Mouse (Mus musculus): ENCODE measurements around the gene Wipf1. TPM values are rescaled to one million over a fixed set of nuclear protein-coding genes. Genes with fewer than 3 reads are reported as not detected.

Wipf1 gene
- total and polyA plus RNA-seq, 2 experiments from 2014 or later = 1.7 to 2.9 TPM

GRCm38 (mm10) chr2:73528516-73529355 is 798 bp downstream of the Wipf1 start:
- H3K36me3 ChIP-seq (replicated peaks; ENCODE audit: control insufficient read depth, insufficient read depth, low read length) = no peaks in the 10 kb centered on the region
- H3K4me1 ChIP-seq (ENCODE audit: control insufficient read depth, insufficient read depth) = peaks cover 8% of the 10 kb centered on the region; the same call in 1 of the 2 replicates
- ATAC-seq (ENCODE audit: insufficient read depth, low read depth) (peak; percentile 13; the same call in 1 of the 2 replicates), DNase-seq (ENCODE audit: low spot score) (no peak)
- H3K27me3 ChIP-seq (ENCODE audit: control insufficient read depth, insufficient read depth, low read length) = no peaks in the 10 kb centered on the region
- 4% methylated on average over 52 of the region's 59 CpGs for WGBS
- TF ChIP-seq EP300 (IDR thresholded peaks at IDR 0.05; ENCODE audit: low read depth) (no peak), CTCF (IDR thresholded peaks at IDR 0.05; ENCODE audit: low read depth) (no peak)
- peak overlapping the region; percentile 81 for H3K9ac ChIP-seq (replicated peaks; ENCODE audit: low read depth, low read length)
- H3K4me2 ChIP-seq (ENCODE audit: low read depth, low read length) = peak overlapping the region; percentile 94
- peak overlapping the region; percentile 87 for H3K27ac ChIP-seq (ENCODE audit: low read depth)
- H3K9me3 ChIP-seq (replicated peaks; ENCODE audit: control insufficient read depth, low read length) = no peaks in the 10 kb centered on the region
- H3K4me3 ChIP-seq (ENCODE audit: low read depth, low read length) = peak overlapping the region; percentile 89

GRCm38 (mm10) chr2:73527956-73528355 is 1.6 kb downstream of the Wipf1 start:
- peaks cover 13% of the 10 kb centered on the region for H3K4me1 ChIP-seq (ENCODE audit: control insufficient read depth, insufficient read depth)
- no peak overlapping the region for H3K9ac ChIP-seq (replicated peaks; ENCODE audit: low read depth, low read length)
- DNase-seq (ENCODE audit: low spot score) = no peak
- peak overlapping the region; percentile 94 for H3K4me2 ChIP-seq (ENCODE audit: low read depth, low read length)
- no peak overlapping the region for H3K27ac ChIP-seq (ENCODE audit: low read depth)
- no peaks in the 10 kb centered on the region for H3K36me3 ChIP-seq (replicated peaks; ENCODE audit: control insufficient read depth, insufficient read depth, low read length)
- TF ChIP-seq CTCF (IDR thresholded peaks at IDR 0.05; ENCODE audit: low read depth) = no peak
- TF ChIP-seq EP300 (IDR thresholded peaks at IDR 0.05; ENCODE audit: low read depth) = no peak
- ATAC-seq (ENCODE audit: insufficient read depth, low read depth) = no peak
- H3K9me3 ChIP-seq (replicated peaks; ENCODE audit: control insufficient read depth, low read length) = no peaks in the 10 kb centered on the region
- H3K4me3 ChIP-seq (ENCODE audit: low read depth, low read length) = peak overlapping the region; percentile 89
- H3K27me3 ChIP-seq (ENCODE audit: control insufficient read depth, insufficient read depth, low read length) = no peaks in the 10 kb centered on the region
- 74% methylated on average over 11 of the region's 11 CpGs for WGBS

- H3K9ac ChIP-seq (replicated peaks; ENCODE audit: low read depth, low read length) = no peak overlapping the region
- H3K4me3 ChIP-seq (ENCODE audit: low read depth, low read length) = no peak overlapping the region
- H3K4me2 ChIP-seq (ENCODE audit: low read depth, low read length) = peak overlapping the region; percentile 17
- peaks cover 15% of the 10 kb centered on the region for H3K4me1 ChIP-seq (ENCODE audit: control insufficient read depth, insufficient read depth)
- TF ChIP-seq CTCF (IDR thresholded peaks at IDR 0.05; ENCODE audit: low read depth) (no peak), EP300 (IDR thresholded peaks at IDR 0.05; ENCODE audit: low read depth) (no peak)
- ATAC-seq (ENCODE audit: insufficient read depth, low read depth) = no peak; the same call in 1 of the 2 replicates
- whole genome bisulfite sequencing = 62% methylated on average over 9 of the region's 9 CpGs
- no peaks in the 10 kb centered on the region for H3K36me3 ChIP-seq (replicated peaks; ENCODE audit: control insufficient read depth, insufficient read depth, low read length)
- no peaks in the 10 kb centered on the region for H3K9me3 ChIP-seq (replicated peaks; ENCODE audit: control insufficient read depth, low read length)
- DNase-seq (ENCODE audit: low spot score) = no peak
- peak overlapping the region; percentile 52 for H3K27ac ChIP-seq (ENCODE audit: low read depth)
- no peaks in the 10 kb centered on the region for H3K27me3 ChIP-seq (ENCODE audit: control insufficient read depth, insufficient read depth, low read length)
Measured at GRCm38 (mm10) chr2:73526691-73527090, 2.8 kb downstream of the Wipf1 start.

GRCm38 (mm10) chr2:73522891-73523290 is 6.6 kb downstream of the Wipf1 start:
- Histone ChIP-seq H3K4me3 (ENCODE audit: low read depth, low read length) (no peak overlapping the region), H3K4me2 (ENCODE audit: low read depth, low read length) (no peak overlapping the region), H3K27me3 (ENCODE audit: control insufficient read depth, insufficient read depth, low read length) (no peaks in the 10 kb centered on the region), H3K4me1 (ENCODE audit: control insufficient read depth, insufficient read depth) (peaks cover 7% of the 10 kb centered on the region; the same call in 1 of the 2 replicates), H3K27ac (ENCODE audit: low read depth) (peak overlapping the region; percentile 46; the same call in 1 of the 2 replicates), H3K9me3 (replicated peaks; ENCODE audit: control insufficient read depth, low read length) (no peaks in the 10 kb centered on the region), H3K36me3 (replicated peaks; ENCODE audit: control insufficient read depth, insufficient read depth, low read length) (no peaks in the 10 kb centered on the region), H3K9ac (replicated peaks; ENCODE audit: low read depth, low read length) (no peak overlapping the region)
- ATAC-seq (ENCODE audit: insufficient read depth, low read depth) = no peak
- TF ChIP-seq CTCF (IDR thresholded peaks at IDR 0.05; ENCODE audit: low read depth) = no peak
- TF ChIP-seq EP300 (IDR thresholded peaks at IDR 0.05; ENCODE audit: low read depth) = no peak
- WGBS = 64% methylated on average over 8 of the region's 8 CpGs
- no peak for DNase-seq (ENCODE audit: low spot score)

GRCm38 (mm10) chr2:73522336-73522735 is 7.2 kb downstream of the Wipf1 start:
- no peak for TF ChIP-seq EP300 (IDR thresholded peaks at IDR 0.05; ENCODE audit: low read depth)
- Histone ChIP-seq H3K36me3 (replicated peaks; ENCODE audit: control insufficient read depth, insufficient read depth, low read length) (no peaks in the 10 kb centered on the region), H3K27ac (ENCODE audit: low read depth) (no peak overlapping the region), H3K9ac (replicated peaks; ENCODE audit: low read depth, low read length) (no peak overlapping the region), H3K4me1 (ENCODE audit: control insufficient read depth, insufficient read depth) (peaks cover 7% of the 10 kb centered on the region; the same call in 1 of the 2 replicates), H3K27me3 (ENCODE audit: control insufficient read depth, insufficient read depth, low read length) (no peaks in the 10 kb centered on the region), H3K4me3 (ENCODE audit: low read depth, low read length) (no peak overlapping the region), H3K4me2 (ENCODE audit: low read depth, low read length) (no peak overlapping the region), H3K9me3 (replicated peaks; ENCODE audit: control insufficient read depth, low read length) (no peaks in the 10 kb centered on the region)
- DNase-seq (ENCODE audit: low spot score) = no peak
- WGBS = 71% methylated on average over 6 of the region's 6 CpGs
- ATAC-seq (ENCODE audit: insufficient read depth, low read depth) = no peak

All from heart, postnatal 0 days (tissue).